Mouse (Mus musculus): ENCODE measurements around the gene Hsf4. TPM values are rescaled to one million over a fixed set of nuclear protein-coding genes. Genes with fewer than 3 reads are reported as not detected.

Gene Hsf4
- total and polyA plus RNA-seq, 2 experiments from 2014 or later, result 0.34 TPM; not detected in 1

DNA sequence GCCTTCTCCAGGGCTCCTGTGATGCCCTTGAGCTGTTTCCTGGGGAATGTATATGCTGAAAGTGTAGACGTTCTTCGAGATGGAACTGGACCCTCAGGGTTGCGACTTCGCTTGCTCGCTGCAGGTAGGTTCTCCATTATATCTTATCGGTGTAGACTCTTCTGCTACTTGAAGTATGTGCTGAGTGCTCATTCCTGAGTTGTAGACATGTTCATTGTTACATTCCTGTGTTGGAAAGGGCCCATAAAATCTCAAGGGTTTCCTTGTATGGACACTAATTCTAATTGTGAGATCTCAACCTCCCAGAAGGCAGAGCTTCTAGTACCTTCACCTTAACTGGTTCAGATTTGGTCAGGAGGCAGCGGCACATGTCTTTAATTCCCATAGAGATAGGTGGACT is 28.6 kb upstream of the Hsf4 start:
- DNase-seq (ENCODE audit: low spot score), result no peak
- WGBS, result 88% methylated on average over 7 of the region's 7 CpGs
- H3K9me3 ChIP-seq (replicated peaks; ENCODE audit: control insufficient read depth, low read length), result no peaks in the 10 kb centered on the region
- H3K9ac ChIP-seq (replicated peaks; ENCODE audit: low read depth, low read length), result no peak overlapping the region
- H3K27ac ChIP-seq (ENCODE audit: low read depth), result no peak overlapping the region
- H3K4me3 ChIP-seq (ENCODE audit: low read depth, low read length), result no peak overlapping the region
- TF ChIP-seq CTCF (IDR thresholded peaks at IDR 0.05; ENCODE audit: low read depth), result no peak
- TF ChIP-seq EP300 (IDR thresholded peaks at IDR 0.05; ENCODE audit: low read depth), result no peak
- no peaks in the 10 kb centered on the region for H3K4me1 ChIP-seq (ENCODE audit: control insufficient read depth, insufficient read depth)
- no peak for ATAC-seq (ENCODE audit: insufficient read depth, low read depth)
- H3K27me3 ChIP-seq (ENCODE audit: control insufficient read depth, insufficient read depth, low read length), result no peaks in the 10 kb centered on the region
- H3K36me3 ChIP-seq (replicated peaks; ENCODE audit: control insufficient read depth, insufficient read depth, low read length), result peaks cover 49% of the 10 kb centered on the region
- no peak overlapping the region for H3K4me2 ChIP-seq (ENCODE audit: low read depth, low read length)

DNA sequence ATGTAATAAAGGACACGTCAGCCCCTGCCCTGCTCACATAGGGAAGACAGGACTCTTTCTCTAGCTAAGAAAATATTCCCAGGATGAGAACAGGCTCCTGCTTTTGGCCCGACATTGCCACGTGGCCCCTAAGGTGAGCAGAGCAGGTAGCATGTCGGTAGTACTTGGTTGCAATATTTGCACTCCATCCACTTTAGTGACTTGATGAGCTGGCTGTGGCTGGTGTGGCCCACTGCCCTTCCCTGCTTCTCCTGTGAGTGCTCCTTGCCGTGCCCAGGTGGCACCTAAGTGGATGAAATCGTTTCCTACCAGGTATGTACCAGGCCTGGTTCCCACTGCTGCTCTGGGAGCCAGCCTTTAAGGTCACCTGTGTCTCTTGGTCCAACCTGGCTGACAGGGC is 17.6 kb upstream of the Hsf4 start:
- H3K27ac ChIP-seq (ENCODE audit: low read depth), result no peak overlapping the region
- TF ChIP-seq CTCF (IDR thresholded peaks at IDR 0.05; ENCODE audit: low read depth) (no peak), EP300 (IDR thresholded peaks at IDR 0.05; ENCODE audit: low read depth) (no peak)
- no peak for ATAC-seq (ENCODE audit: insufficient read depth, low read depth)
- H3K9ac ChIP-seq (replicated peaks; ENCODE audit: low read depth, low read length), result no peak overlapping the region
- H3K36me3 ChIP-seq (replicated peaks; ENCODE audit: control insufficient read depth, insufficient read depth, low read length), result peaks cover 62% of the 10 kb centered on the region
- 89% methylated on average over 6 of the region's 6 CpGs for WGBS
- H3K4me1 ChIP-seq (ENCODE audit: control insufficient read depth, insufficient read depth), result peaks cover 14% of the 10 kb centered on the region
- H3K27me3 ChIP-seq (ENCODE audit: control insufficient read depth, insufficient read depth, low read length), result 0 out of 2 replicates have a peak, but pooled peaks cover 11% of the 10 kb centered on the region
- H3K4me2 ChIP-seq (ENCODE audit: low read depth, low read length), result no peak overlapping the region
- no peak for DNase-seq (ENCODE audit: low spot score)
- no peak overlapping the region for H3K4me3 ChIP-seq (ENCODE audit: low read depth, low read length)
- no peaks in the 10 kb centered on the region for H3K9me3 ChIP-seq (replicated peaks; ENCODE audit: control insufficient read depth, low read length)

DNA sequence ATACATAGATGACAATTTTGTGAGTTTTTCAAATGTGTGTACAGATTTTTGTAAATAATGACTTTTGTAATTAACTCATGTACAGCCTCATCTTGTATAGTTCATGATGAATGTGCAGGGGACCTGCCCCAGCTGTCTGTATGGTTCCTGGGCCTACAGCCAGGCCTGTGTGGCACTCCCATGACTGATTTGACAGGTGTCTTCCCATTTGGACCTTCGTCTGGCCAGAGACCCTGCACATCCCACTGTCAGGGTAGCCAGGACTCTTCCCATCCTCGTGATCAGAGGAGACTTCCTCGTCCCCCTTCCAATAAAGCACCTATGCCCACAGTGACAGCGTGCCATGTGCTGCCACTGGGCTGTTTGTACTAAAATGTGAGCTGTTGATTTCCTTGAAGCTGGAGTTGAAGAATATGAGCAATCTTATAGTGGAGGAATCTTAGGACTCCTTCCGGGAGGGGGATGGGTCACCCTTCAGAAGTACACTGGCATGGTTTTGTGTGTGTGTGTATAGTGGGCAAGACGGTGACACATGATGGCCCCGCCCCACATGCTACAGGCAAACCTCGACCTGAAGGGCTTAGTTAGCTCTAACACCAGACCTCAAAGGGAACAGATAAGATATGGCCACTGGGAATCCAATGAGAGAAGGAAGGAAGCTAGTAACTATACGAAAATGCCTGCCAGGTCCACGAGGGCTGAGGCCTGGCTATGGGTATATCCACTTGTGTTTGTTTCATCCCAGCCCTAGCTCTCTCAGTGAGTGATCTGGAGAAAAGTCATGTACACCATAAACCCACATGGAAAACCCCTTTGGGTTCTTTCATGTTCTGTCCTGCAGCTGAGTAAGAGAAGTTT is 16.7 kb upstream of the Hsf4 start:
- Histone ChIP-seq H3K36me3 (replicated peaks; ENCODE audit: control insufficient read depth, insufficient read depth, low read length) (peaks cover 53% of the 10 kb centered on the region), H3K9ac (replicated peaks; ENCODE audit: low read depth, low read length) (no peak overlapping the region), H3K27me3 (ENCODE audit: control insufficient read depth, insufficient read depth, low read length) (0 out of 2 replicates have a peak, but pooled peaks cover 11% of the 10 kb centered on the region), H3K4me2 (ENCODE audit: low read depth, low read length) (no peak overlapping the region), H3K4me3 (ENCODE audit: low read depth, low read length) (no peak overlapping the region), H3K9me3 (replicated peaks; ENCODE audit: control insufficient read depth, low read length) (no peaks in the 10 kb centered on the region), H3K27ac (ENCODE audit: low read depth) (no peak overlapping the region), H3K4me1 (ENCODE audit: control insufficient read depth, insufficient read depth) (peaks cover 14% of the 10 kb centered on the region)
- TF ChIP-seq EP300 (IDR thresholded peaks at IDR 0.05; ENCODE audit: low read depth), result no peak
- no peak for TF ChIP-seq CTCF (IDR thresholded peaks at IDR 0.05; ENCODE audit: low read depth)
- DNase-seq (ENCODE audit: low spot score) (no peak), ATAC-seq (ENCODE audit: insufficient read depth, low read depth) (no peak)
- 66% methylated on average over 10 of the region's 10 CpGs for WGBS

DNA sequence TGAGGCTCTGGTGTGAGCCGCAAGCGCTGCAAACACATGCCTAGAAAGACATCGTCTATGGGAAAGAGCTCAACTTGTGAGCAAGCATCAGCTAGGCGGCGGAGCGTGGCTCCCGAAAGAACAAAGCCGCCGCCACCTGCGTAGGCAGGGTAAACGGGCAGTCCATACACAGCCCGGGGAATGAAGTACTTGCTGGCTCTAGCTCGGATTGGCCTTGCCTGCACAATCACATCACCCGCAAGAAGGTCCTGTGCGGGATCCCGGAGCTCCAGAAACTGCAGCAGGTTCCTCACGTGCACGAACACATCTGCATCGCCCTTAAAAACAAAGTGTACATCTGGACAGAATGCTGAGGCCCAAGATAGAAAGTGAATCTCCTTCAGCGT is 15.8 kb upstream of the Hsf4 start:
- no peaks in the 10 kb centered on the region for H3K9me3 ChIP-seq (replicated peaks; ENCODE audit: control insufficient read depth, low read length)
- peaks cover 45% of the 10 kb centered on the region for H3K36me3 ChIP-seq (replicated peaks; ENCODE audit: control insufficient read depth, insufficient read depth, low read length)
- H3K4me1 ChIP-seq (ENCODE audit: control insufficient read depth, insufficient read depth), result peaks cover 16% of the 10 kb centered on the region
- no peak for ATAC-seq (ENCODE audit: insufficient read depth, low read depth)
- no peak for TF ChIP-seq EP300 (IDR thresholded peaks at IDR 0.05; ENCODE audit: low read depth)
- no peak for TF ChIP-seq CTCF (IDR thresholded peaks at IDR 0.05; ENCODE audit: low read depth)
- peak overlapping the region; percentile 67 for H3K4me3 ChIP-seq (ENCODE audit: low read depth, low read length)
- peak overlapping the region; percentile 99 for H3K4me2 ChIP-seq (ENCODE audit: low read depth, low read length)
- WGBS, result 48% methylated on average over 20 of the region's 20 CpGs
- H3K27ac ChIP-seq (ENCODE audit: low read depth), result no peak overlapping the region
- peaks cover 15% of the 10 kb centered on the region; the same call in 1 of the 2 replicates for H3K27me3 ChIP-seq (ENCODE audit: control insufficient read depth, insufficient read depth, low read length)
- H3K9ac ChIP-seq (replicated peaks; ENCODE audit: low read depth, low read length), result no peak overlapping the region; the same call in 1 of the 2 replicates
- DNase-seq (ENCODE audit: low spot score), result no peak

DNA sequence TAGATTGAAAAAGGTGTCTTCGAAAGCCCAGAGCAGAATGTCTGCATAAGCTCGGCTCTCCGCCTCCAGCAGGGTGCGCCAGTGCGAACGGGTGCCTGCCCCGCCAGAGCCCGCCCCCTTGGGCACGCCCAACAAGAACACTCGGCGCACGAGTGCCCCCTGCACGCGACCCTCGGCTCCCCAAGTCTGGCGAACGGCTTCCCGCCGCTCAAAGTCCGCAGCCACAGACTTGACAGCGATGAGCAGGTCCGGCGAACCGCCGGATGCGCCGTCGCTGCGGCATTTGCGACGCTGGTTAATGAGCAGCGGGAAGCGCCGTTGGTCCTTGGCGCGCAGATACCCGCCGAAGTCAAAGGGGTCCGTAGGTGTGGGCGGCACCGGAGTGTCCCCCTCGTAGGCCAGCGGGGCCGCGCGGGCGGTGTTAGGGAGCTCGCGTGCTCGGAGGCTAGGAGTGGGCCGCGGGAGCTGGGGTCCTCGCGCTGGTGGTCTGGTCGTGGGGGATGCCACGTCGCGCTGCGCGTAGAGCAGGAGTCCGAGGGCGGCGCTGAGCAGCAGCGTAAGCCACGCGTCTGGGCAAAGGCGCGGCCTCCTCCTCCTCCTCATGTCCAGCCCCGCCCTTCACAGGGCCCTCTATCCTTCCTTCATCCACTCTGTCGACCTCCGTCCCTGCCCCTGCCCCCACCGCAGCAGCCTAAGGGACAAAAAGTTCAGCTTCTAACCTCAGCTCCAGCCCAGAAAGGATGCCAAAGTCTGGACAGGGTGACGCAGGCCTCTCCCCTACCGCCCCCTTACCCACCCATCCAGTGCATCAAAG is 15.2 kb upstream of the Hsf4 start:
- WGBS, result 1% methylated on average over 70 of the region's 74 CpGs
- no peaks in the 10 kb centered on the region for H3K9me3 ChIP-seq (replicated peaks; ENCODE audit: control insufficient read depth, low read length)
- 0 out of 2 replicates have a peak, but pooled peaks have one; percentile 28 for TF ChIP-seq EP300 (IDR thresholded peaks at IDR 0.05; ENCODE audit: low read depth)
- TF ChIP-seq CTCF (IDR thresholded peaks at IDR 0.05; ENCODE audit: low read depth), result peak; percentile 76
- peaks cover 40% of the 10 kb centered on the region for H3K36me3 ChIP-seq (replicated peaks; ENCODE audit: control insufficient read depth, insufficient read depth, low read length)
- H3K4me1 ChIP-seq (ENCODE audit: control insufficient read depth, insufficient read depth), result peaks cover 22% of the 10 kb centered on the region
- peak overlapping the region; percentile 99 for H3K4me2 ChIP-seq (ENCODE audit: low read depth, low read length)
- peak overlapping the region; percentile 67 for H3K4me3 ChIP-seq (ENCODE audit: low read depth, low read length)
- ATAC-seq (ENCODE audit: insufficient read depth, low read depth), result peak; percentile 79
- peak overlapping the region; percentile 78 for H3K27ac ChIP-seq (ENCODE audit: low read depth)
- DNase-seq (ENCODE audit: low spot score), result peak; percentile 82
- H3K9ac ChIP-seq (replicated peaks; ENCODE audit: low read depth, low read length), result peak overlapping the region; percentile 55
- H3K27me3 ChIP-seq (ENCODE audit: control insufficient read depth, insufficient read depth, low read length), result peaks cover 15% of the 10 kb centered on the region; the same call in 1 of the 2 replicates

All from heart, postnatal 0 days (tissue).